Mouse (Mus musculus) kidney, postnatal 4 days (tissue): ENCODE data around the gene Zfp109.

Source experiments
- DNase-seq, 2 experiments: peaks; one replicate each; pipeline ENCODE4 v3.0.0; 2021; ENCODE audit warnings: mixed read lengths in 2 of 2

The Zfp109 gene

GRCm38 (mm10) chr7:24207488-24208261, 29.7 kb downstream of the Zfp109 start:
- DNase-seq = peak; percentile 75 to 83

DNA sequence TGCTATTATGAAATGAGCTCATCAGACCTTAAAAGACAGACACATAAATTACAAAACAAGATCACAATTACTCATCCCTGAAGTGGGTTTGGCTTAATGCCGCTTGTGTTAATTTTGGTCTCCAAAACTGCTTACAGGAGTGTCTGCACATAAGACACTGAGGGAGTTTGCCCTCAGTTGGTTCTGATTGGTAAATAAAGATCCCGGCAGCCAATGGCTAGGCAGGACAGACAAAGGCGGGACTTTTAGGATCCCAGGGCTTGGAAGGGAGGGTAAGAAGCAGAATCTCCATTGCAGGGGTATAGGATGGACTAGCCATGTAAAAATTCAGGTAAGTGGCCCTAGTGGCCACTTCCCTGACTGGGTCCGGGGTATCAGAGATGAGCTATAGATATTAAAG, 40.4 kb downstream of the Zfp109 start:
- DNase-seq = no peak

DNA sequence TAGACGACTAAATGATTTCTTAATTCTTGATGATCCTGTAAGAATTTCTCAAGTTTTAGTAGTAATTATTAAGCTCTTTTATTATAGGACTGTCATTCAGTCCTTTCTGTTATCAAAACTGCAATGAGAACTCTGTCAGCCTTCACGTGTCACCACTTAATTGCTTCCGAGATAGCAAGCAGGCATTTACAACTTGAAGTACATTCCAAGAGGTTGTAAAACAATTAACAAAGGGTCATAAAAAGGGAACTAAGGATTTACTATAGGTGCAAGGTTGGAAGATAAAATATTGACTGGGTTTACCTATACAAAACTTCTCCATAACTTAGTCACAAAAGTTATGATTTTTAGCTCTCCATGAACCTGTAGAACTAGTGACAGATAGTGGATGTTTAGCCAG, 44.2 kb downstream of the Zfp109 start:
- no peak for DNase-seq

DNA sequence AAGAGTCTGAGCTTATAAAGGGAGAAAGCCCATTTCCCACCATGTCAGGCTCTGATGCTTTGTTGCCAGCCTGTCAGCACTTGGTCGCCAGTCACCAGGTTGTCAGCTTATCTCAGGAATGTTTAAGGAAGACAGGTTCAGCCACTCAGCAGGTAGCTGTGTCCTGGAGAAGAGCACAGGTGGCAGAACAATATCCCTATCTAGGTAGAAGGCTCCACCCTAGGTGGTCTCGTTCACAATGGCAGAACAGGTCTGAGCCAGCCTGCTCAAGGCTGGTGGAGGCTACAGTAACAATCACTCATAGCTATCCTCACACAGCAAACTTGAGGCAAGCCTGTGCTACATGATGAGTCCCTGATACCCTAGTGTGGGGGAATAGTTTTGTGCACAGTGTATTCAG, 46.0 kb downstream of the Zfp109 start:
- no peak for DNase-seq

- DNase-seq = no peak
These were observed 47.8 kb downstream of the Zfp109 start for GRCm38 (mm10) chr7:24189571-24189944.

- DNase-seq = no peak
These were observed 48.3 kb downstream of the Zfp109 start for GRCm38 (mm10) chr7:24188901-24189570.

DNA sequence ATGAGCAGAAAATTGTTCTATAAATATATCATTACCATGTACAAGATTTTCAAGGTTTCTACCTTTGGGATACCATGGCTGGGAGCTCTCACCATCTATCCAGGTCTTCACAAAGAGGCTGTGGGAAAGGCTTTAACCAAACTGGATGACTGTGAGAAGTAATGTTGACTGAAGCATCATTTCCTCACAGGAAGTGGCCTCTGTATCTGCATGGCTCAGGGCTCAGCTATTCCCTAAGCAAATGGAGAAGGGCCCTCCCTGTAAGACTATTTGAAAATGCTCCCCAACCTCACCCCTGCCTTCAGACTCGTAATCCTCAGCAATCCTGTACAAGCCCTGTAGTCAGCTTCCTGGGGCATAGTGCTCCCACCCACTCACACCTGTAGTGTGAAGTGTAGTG, 49.7 kb downstream of the Zfp109 start:
- no peak for DNase-seq
